Mouse (Mus musculus) midbrain, postnatal 0 days (tissue): Measurements from ENCODE around the gene Epor. TPM values are rescaled to one million over a fixed set of nuclear protein-coding genes. Genes with fewer than 3 reads are reported as not detected.

Experiments
- ATAC-seq: fragments of 200-750 bp; cut with Nextera tagmentation; 2 replicates; pipeline ENCODE4 v1.8.0; 2017; ENCODE audit warnings: moderate number of reproducible peaks, mild to moderate bottlenecking, moderate TSS enrichment, moderate library complexity; ENCODE audit not compliant: low FRiP score
- DNase-seq: peaks from one replicate; pipeline ENCODE4 v3.0.0-alpha.2; 2015; ENCODE audit warnings: low spot score
- H3K27ac ChIP-seq: fragments of 300-500 bp; sonication (generic); 2 replicates; pipeline ENCODE4 v1.5.1; 2014; ENCODE audit warnings: low read depth, mild to moderate bottlenecking, low read length, mixed read lengths
- H3K27me3 ChIP-seq: fragments of 300-500 bp; sonication (generic); 2 replicates; pipeline ENCODE4 v1.6.1; 2014; ENCODE audit warnings: low read length, control low read depth, mixed read lengths; ENCODE audit not compliant: insufficient read depth
- H3K36me3 ChIP-seq: fragments of 300-500 bp; sonication (generic); 2 replicates; pipeline ENCODE4 v1.6.1; 2014; ENCODE audit warnings: low read length, control low read depth, mixed read lengths; ENCODE audit not compliant: insufficient read depth
- H3K4me1 ChIP-seq: fragments of 300-500 bp; sonication (generic); 2 replicates; pipeline ENCODE4 v1.6.1; 2014; ENCODE audit warnings: mild to moderate bottlenecking, control low read depth, antibody characterized with exemption, low read length, mixed read lengths; ENCODE audit not compliant: insufficient read depth
- H3K4me2 ChIP-seq: fragments of 300-500 bp; sonication (generic); 2 replicates; pipeline ENCODE4 v1.6.1; 2014; ENCODE audit warnings: low read depth, mild to moderate bottlenecking, low read length, mixed read lengths; ENCODE audit not compliant: poor library complexity, severe bottlenecking
- H3K4me3 ChIP-seq: fragments of 300-500 bp; sonication (generic); 2 replicates; pipeline ENCODE4 v1.5.1; 2014; ENCODE audit warnings: low read depth, mild to moderate bottlenecking, low read length, moderate library complexity
- H3K9ac ChIP-seq: fragments of 300-500 bp; sonication (generic); replicated peaks from 2 replicates; pipeline ENCODE4 v1.6.1; 2014; ENCODE audit warnings: mild to moderate bottlenecking, low read length, moderate library complexity, mixed read lengths; ENCODE audit not compliant: poor library complexity, severe bottlenecking
- H3K9me3 ChIP-seq: fragments of 300-500 bp; sonication (generic); 2 replicates; pipeline ENCODE4 v1.6.1; 2016; ENCODE audit warnings: low read length, control low read depth
- CTCF ChIP-seq: IDR thresholded peaks from 2 replicates; pipeline ENCODE4 v1.5.1; 2016; ENCODE audit warnings: antibody characterized with exemption, mild to moderate bottlenecking
- WGBS: fragments of 180-500 bp; shearing (Covaris S2); extraction: QIAGEN DNeasy Blood & Tissue Kit; methylation state at CpG from one replicate; pipeline ENCODE4 v1.1.7; 2014; 5-methylcytosine and 5-hydroxymethylcytosine counted together
- polyA plus RNA-seq: library from polyadenylated mRNA; unstranded; fragments of >200 nt; fragmentation: Nextera tagmentation; extraction: Ambion mirVana; gene quantifications from 2 replicates; pipeline ENCODE4 v1.2.1, GENCODE M21; 2015
- total RNA-seq: library from RNA; depleted of rRNA; stranded (reverse); fragments of >200 nt; gene quantifications from 2 replicates; pipeline ENCODE4 v1.2.3, GENCODE M21; 2014

Gene Epor
- total and polyA plus RNA-seq, 2 experiments from 2014 or later: 1.9 to 2.7 TPM

GRCm38 (mm10) chr9:21948790-21949189, 14.5 kb downstream of the Epor start:
- Histone ChIP-seq H3K4me1 (no peaks in the 10 kb centered on the region), H3K27ac (no peak overlapping the region), H3K36me3 (peaks cover 16% of the 10 kb centered on the region), H3K9me3 (no peaks in the 10 kb centered on the region), H3K4me2 (no peak overlapping the region), H3K9ac (no peak overlapping the region), H3K27me3 (no peaks in the 10 kb centered on the region), H3K4me3 (no peak overlapping the region)
- ATAC-seq: no peak
- WGBS: 59% methylated on average over 6 of the region's 6 CpGs
- DNase-seq: no peak
- TF ChIP-seq CTCF: no peak

GRCm38 (mm10) chr9:21948146-21948545, 15.2 kb downstream of the Epor start:
- H3K9me3 ChIP-seq: no peaks in the 10 kb centered on the region
- DNase-seq: no peak
- no peaks in the 10 kb centered on the region for H3K4me1 ChIP-seq
- ATAC-seq: no peak
- no peak overlapping the region for H3K4me2 ChIP-seq
- 59% methylated on average over 8 of the region's 8 CpGs for WGBS
- no peak overlapping the region for H3K9ac ChIP-seq
- no peak overlapping the region for H3K27ac ChIP-seq
- TF ChIP-seq CTCF: no peak
- no peaks in the 10 kb centered on the region for H3K27me3 ChIP-seq
- H3K36me3 ChIP-seq: peaks cover 16% of the 10 kb centered on the region
- H3K4me3 ChIP-seq: no peak overlapping the region

GRCm38 (mm10) chr9:21947540-21948130, 15.7 kb downstream of the Epor start:
- Histone ChIP-seq H3K27ac (no peak overlapping the region), H3K27me3 (no peaks in the 10 kb centered on the region), H3K4me2 (no peak overlapping the region), H3K36me3 (peaks cover 16% of the 10 kb centered on the region), H3K4me3 (no peak overlapping the region), H3K9ac (no peak overlapping the region), H3K4me1 (no peaks in the 10 kb centered on the region), H3K9me3 (no peaks in the 10 kb centered on the region)
- ATAC-seq (no peak), DNase-seq (no peak)
- WGBS: 11% methylated on average over 25 of the region's 28 CpGs
- TF ChIP-seq CTCF: no peak

GRCm38 (mm10) chr9:21944267-21944666, 19.0 kb downstream of the Epor start:
- Histone ChIP-seq H3K36me3 (peaks cover 34% of the 10 kb centered on the region), H3K27ac (no peak overlapping the region), H3K27me3 (no peaks in the 10 kb centered on the region), H3K4me3 (no peak overlapping the region), H3K4me1 (no peaks in the 10 kb centered on the region), H3K4me2 (no peak overlapping the region), H3K9me3 (no peaks in the 10 kb centered on the region), H3K9ac (no peak overlapping the region)
- TF ChIP-seq CTCF: no peak
- DNase-seq (no peak), ATAC-seq (no peak)
- 29% methylated on average over 23 of the region's 23 CpGs for WGBS

GRCm38 (mm10) chr9:21943638-21944037, 19.7 kb downstream of the Epor start:
- no peak overlapping the region for H3K4me2 ChIP-seq
- no peaks in the 10 kb centered on the region for H3K27me3 ChIP-seq
- ATAC-seq (no peak), DNase-seq (no peak)
- no peaks in the 10 kb centered on the region for H3K9me3 ChIP-seq
- H3K36me3 ChIP-seq: peaks cover 33% of the 10 kb centered on the region
- H3K9ac ChIP-seq: no peak overlapping the region
- no peak for TF ChIP-seq CTCF
- peaks cover under 1% of the 10 kb centered on the region; the same call in 1 of the 2 replicates for H3K4me1 ChIP-seq
- H3K4me3 ChIP-seq: no peak overlapping the region
- no peak overlapping the region for H3K27ac ChIP-seq
- 57% methylated on average over 12 of the region's 12 CpGs for WGBS

- H3K27ac ChIP-seq: no peak overlapping the region
- peaks cover 29% of the 10 kb centered on the region for H3K36me3 ChIP-seq
- no peak for DNase-seq
- TF ChIP-seq CTCF: no peak
- H3K4me2 ChIP-seq: no peak overlapping the region
- no peaks in the 10 kb centered on the region for H3K9me3 ChIP-seq
- H3K27me3 ChIP-seq: no peaks in the 10 kb centered on the region
- no peak overlapping the region for H3K4me3 ChIP-seq
- peaks cover 6% of the 10 kb centered on the region; the same call in 1 of the 2 replicates for H3K4me1 ChIP-seq
- no peak overlapping the region for H3K9ac ChIP-seq
- ATAC-seq: no peak
- 77% methylated on average over 8 of the region's 12 CpGs for WGBS
Measured at GRCm38 (mm10) chr9:21943046-21943445, 20.3 kb downstream of the Epor start.
